Mouse (Mus musculus) G1E (cell line): ENCODE data around the gene Il12a. TPM values are rescaled to one million over a fixed set of nuclear protein-coding genes. Genes with fewer than 3 reads are reported as not detected.
"Not testable (repeated sequence)": the region's sequence is repeated elsewhere in the genome, so short reads cannot be mapped to it uniquely, and the experiment has no call there.

Experiments
- ATAC-seq: 2 replicates; pipeline ENCODE4 v1.8.0; 2016; ENCODE audit warnings: mild to moderate bottlenecking; ENCODE audit not compliant: insufficient number of reproducible peaks, poor library complexity, low FRiP score, severe bottlenecking; ENCODE audit errors: extremely low read depth
- DNase-seq: peaks from one replicate; pipeline ENCODE4 v3.0.0; 2012; ENCODE audit warnings: low spot score
- H3K27me3 ChIP-seq: 2 replicates; pipeline ENCODE4 v1.6.1; 2012; ENCODE audit warnings: mild to moderate bottlenecking, low read length, inconsistent platforms; ENCODE audit not compliant: insufficient read depth
- H3K36me3 ChIP-seq: replicated peaks from 2 replicates; pipeline ENCODE3; 2012; ENCODE audit warnings: mild to moderate bottlenecking, inconsistent platforms
- H3K4me1 ChIP-seq: 2 replicates; pipeline ENCODE4 v1.6.1; 2012; ENCODE audit warnings: low read depth, low read length, inconsistent platforms, mixed read lengths; ENCODE audit not compliant: insufficient read depth
- H3K4me3 ChIP-seq: 2 replicates; pipeline ENCODE4 v1.5.1; 2012; ENCODE audit warnings: low read depth, mild to moderate bottlenecking, inconsistent platforms, low read length, moderate library complexity, mixed read lengths
- H3K9me3 ChIP-seq: replicated peaks from 2 replicates; pipeline ENCODE4 v1.6.1; 2012; ENCODE audit warnings: inconsistent platforms
- CTCF ChIP-seq: IDR thresholded peaks from 2 replicates; pipeline ENCODE4 v1.5.1; 2012; ENCODE audit warnings: low read depth, low read length, inconsistent platforms, mixed read lengths
- GATA1 ChIP-seq: IDR thresholded peaks from 2 replicates; pipeline ENCODE4 v1.6.1; 2012; ENCODE audit warnings: borderline replicate concordance, low read length, inconsistent platforms, mixed read lengths
- GATA2 ChIP-seq: IDR thresholded peaks from 2 replicates; pipeline ENCODE4 v1.6.1; 2012; ENCODE audit warnings: low read depth, low read length, inconsistent platforms, borderline replicate concordance
- POLR2AphosphoS5 ChIP-seq: IDR thresholded peaks from 2 replicates; pipeline ENCODE4 v1.6.1; 2012; ENCODE audit warnings: low read depth, low read length, inconsistent platforms; ENCODE audit not compliant: insufficient replicate concordance
- TAL1 ChIP-seq: conservative IDR thresholded peaks from 2 replicates; pipeline ENCODE4 v1.6.1; 2012; ENCODE audit warnings: low read depth, low read length, inconsistent platforms, mixed read lengths
- polyA plus RNA-seq: library from polyadenylated mRNA; stranded (reverse); fragments of >175 nt; gene quantifications from 2 replicates; pipeline ENCODE4 v1.2.3, GENCODE M21; 2012
- total RNA-seq, 2 experiments: library from RNA; stranded (forward) in 1 of 2; stranded (reverse) in 1 of 2; fragments of 200-1000 nt in 1 of 2; fragments of >200 nt in 1 of 2; fragmentation: Nextera tagmentation in 1 of 2; gene quantifications; 2 replicates each; pipeline ENCODE4 v1.2.3; 2014 to 2017

Il12a gene
- total and polyA plus RNA-seq, 3 experiments, result 0.11 TPM; not detected in 2

DNA sequence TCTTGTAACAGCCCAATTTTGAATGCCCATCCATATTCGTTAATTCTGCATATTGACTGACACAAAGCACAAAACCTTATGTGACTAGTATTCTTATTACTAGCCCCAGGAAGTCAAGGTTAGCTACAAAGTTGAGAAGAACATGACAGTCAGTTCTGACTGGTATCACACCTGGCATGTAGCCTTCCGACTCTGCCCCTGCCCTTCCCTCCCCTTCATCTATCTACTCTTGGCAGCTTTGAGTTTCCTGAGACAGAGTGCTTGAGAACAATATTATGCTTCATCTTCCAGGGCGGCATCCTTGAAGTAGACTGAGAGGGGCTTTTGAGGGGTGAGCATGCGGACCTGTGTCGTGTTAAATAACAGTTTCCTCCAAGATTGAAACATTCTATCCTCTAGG lies 54.6 kb downstream of the Il12a start:
- no peak for DNase-seq
- TF ChIP-seq CTCF (no peak), TAL1 (no peak), GATA1 (no peak), GATA2 (no peak), POLR2AphosphoS5 (no peak)
- no peak overlapping the region for H3K4me3 ChIP-seq
- ATAC-seq, result no peak
- H3K4me1 ChIP-seq, result no peaks in the 10 kb centered on the region
- no peaks in the 10 kb centered on the region for H3K9me3 ChIP-seq
- H3K36me3 ChIP-seq, result no peaks in the 10 kb centered on the region
- H3K27me3 ChIP-seq, result no peaks in the 10 kb centered on the region

DNA sequence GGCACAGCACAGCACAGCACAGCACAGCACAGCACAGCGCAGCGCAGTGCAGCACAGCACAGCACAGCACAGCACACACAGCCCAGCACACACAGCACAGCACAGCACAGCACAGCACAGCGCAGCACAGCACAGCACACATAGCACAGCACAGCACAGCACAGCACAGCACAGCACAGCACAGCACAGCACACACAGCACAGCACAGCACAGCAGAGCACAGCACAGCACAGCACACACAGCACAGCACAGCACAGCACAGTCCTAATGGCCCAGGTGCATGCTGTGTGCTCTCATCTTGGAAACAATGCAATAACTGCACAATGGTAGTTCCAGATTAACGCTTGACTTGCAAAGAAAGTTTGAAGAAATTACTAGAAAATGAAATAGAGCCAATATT lies 55.8 kb downstream of the Il12a start:
- H3K9me3 ChIP-seq, H3K4me3 ChIP-seq, H3K4me1 ChIP-seq, ATAC-seq, H3K36me3 ChIP-seq, H3K27me3 ChIP-seq, DNase-seq: not testable (repeated sequence)

Other genes with a start within 250 kb of the Il12a start
- gene 1110032F04Rik, start 178.9 kb downstream of the Il12a start, total RNA-seq (2014; fragmentation: Nextera tagmentation), result not detected in 2 replicates
- 0.05 TPM in 1 of 2 replicates, not detected in the other for gene 1110032F04Rik, start 178.9 kb downstream of the Il12a start, total RNA-seq (2017)
- gene 1110032F04Rik, start 178.9 kb downstream of the Il12a start, polyA plus RNA-seq, result not detected in 2 replicates